Mouse (Mus musculus): Measurements from ENCODE around the gene Chd3. TPM values are rescaled to one million over a fixed set of nuclear protein-coding genes. Genes with fewer than 3 reads are reported as not detected.

Gene Chd3
- total RNA-seq, 1 experiment from 2014 or later: 68.0 TPM

GRCm38 (mm10) chr11:69390400-69391034, 21.3 kb upstream of the Chd3 start:
- peak; percentile 58; the same call in 1 of the 2 replicates for ATAC-seq (replicated peaks; ENCODE audit: low read depth, poor library complexity, severe bottlenecking)

GRCm38 (mm10) chr11:69389531-69390399, 20.6 kb upstream of the Chd3 start:
- ATAC-seq (replicated peaks; ENCODE audit: low read depth, poor library complexity, severe bottlenecking): no peak

GRCm38 (mm10) chr11:69388680-69389079, 19.5 kb upstream of the Chd3 start:
- no peak for ATAC-seq (replicated peaks; ENCODE audit: low read depth, poor library complexity, severe bottlenecking)

- no peak for ATAC-seq (replicated peaks; ENCODE audit: low read depth, poor library complexity, severe bottlenecking)
Observed at GRCm38 (mm10) chr11:69386758-69387157, 17.6 kb upstream of the Chd3 start.

GRCm38 (mm10) chr11:69384979-69385378, 15.8 kb upstream of the Chd3 start:
- no peak for ATAC-seq (replicated peaks; ENCODE audit: low read depth, poor library complexity, severe bottlenecking)

- ATAC-seq (replicated peaks; ENCODE audit: low read depth, poor library complexity, severe bottlenecking): no peak
Observed at GRCm38 (mm10) chr11:69382478-69383105, 13.4 kb upstream of the Chd3 start.

GRCm38 (mm10) chr11:69381356-69381755, 12.2 kb upstream of the Chd3 start:
- no peak for ATAC-seq (replicated peaks; ENCODE audit: low read depth, poor library complexity, severe bottlenecking)

- peak; percentile 74; the same call in 1 of the 2 replicates for ATAC-seq (replicated peaks; ENCODE audit: low read depth, poor library complexity, severe bottlenecking)
Observed at GRCm38 (mm10) chr11:69379600-69379999, 10.4 kb upstream of the Chd3 start.

GRCm38 (mm10) chr11:69377766-69378165, 8.6 kb upstream of the Chd3 start:
- ATAC-seq (replicated peaks; ENCODE audit: low read depth, poor library complexity, severe bottlenecking): no peak

GRCm38 (mm10) chr11:69375646-69376045, 6.4 kb upstream of the Chd3 start:
- peak; percentile 33; the same call in 1 of the 2 replicates for ATAC-seq (replicated peaks; ENCODE audit: low read depth, poor library complexity, severe bottlenecking)

GRCm38 (mm10) chr11:69373223-69373965, 4.2 kb upstream of the Chd3 start:
- no peak for ATAC-seq (replicated peaks; ENCODE audit: low read depth, poor library complexity, severe bottlenecking)

- ATAC-seq (replicated peaks; ENCODE audit: low read depth, poor library complexity, severe bottlenecking): no peak
Observed at GRCm38 (mm10) chr11:69372780-69373170, 3.6 kb upstream of the Chd3 start.

GRCm38 (mm10) chr11:69372056-69372779, 3.0 kb upstream of the Chd3 start:
- peak; percentile 48; the same call in 1 of the 2 replicates for ATAC-seq (replicated peaks; ENCODE audit: low read depth, poor library complexity, severe bottlenecking)

- no peak for ATAC-seq (replicated peaks; ENCODE audit: low read depth, poor library complexity, severe bottlenecking)
Observed at GRCm38 (mm10) chr11:69371601-69372000, 2.4 kb upstream of the Chd3 start.

- ATAC-seq (replicated peaks; ENCODE audit: low read depth, poor library complexity, severe bottlenecking): no peak
Observed at GRCm38 (mm10) chr11:69370817-69371215, 1.6 kb upstream of the Chd3 start.

- ATAC-seq (replicated peaks; ENCODE audit: low read depth, poor library complexity, severe bottlenecking): no peak
Observed at GRCm38 (mm10) chr11:69369990-69370816, 997 bp upstream of the Chd3 start.

- ATAC-seq (replicated peaks; ENCODE audit: low read depth, poor library complexity, severe bottlenecking): no peak
Observed at GRCm38 (mm10) chr11:69368356-69369214, 621 bp downstream of the Chd3 start.

Measured in common myeloid progenitor, adult 5-6 weeks (primary cell).